Mouse (Mus musculus): ENCODE data around the gene Marf1. TPM values are rescaled to one million over a fixed set of nuclear protein-coding genes. Genes with fewer than 3 reads are reported as not detected.
"Not testable (repeated sequence)": the region's sequence is repeated elsewhere in the genome, so short reads cannot be mapped to it uniquely, and the experiment has no call there.

Gene Marf1
- polyA plus RNA-seq, 1 experiment from 2014 or later = 9.0 TPM

DNA sequence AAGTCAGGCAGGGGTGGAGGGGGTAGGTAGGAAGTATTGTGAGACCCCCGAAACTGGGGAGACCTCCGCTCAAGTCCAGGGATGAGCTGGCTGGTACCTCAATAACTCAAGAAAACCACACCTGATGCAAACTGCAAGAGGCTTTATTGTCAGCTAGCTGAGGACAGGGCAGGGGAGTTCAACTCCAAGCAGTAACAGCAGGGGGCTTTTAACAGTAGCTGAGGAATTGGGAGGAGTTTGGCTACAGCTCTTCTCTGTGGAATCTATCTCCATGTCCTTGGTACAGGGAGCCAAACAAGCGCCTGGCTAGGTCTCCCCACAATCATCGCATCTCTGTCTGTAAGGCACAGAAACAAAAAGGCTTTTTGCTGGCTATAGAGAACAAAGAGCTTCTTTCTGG is 96.6 kb downstream of the Marf1 start:
- not testable (repeated sequence) for H3K4me3 ChIP-seq (ENCODE audit: low read length); H3K4me1 ChIP-seq (ENCODE audit: control insufficient read depth, insufficient read depth, low read length); H3K9ac ChIP-seq (ENCODE audit: low read length); H3K36me3 ChIP-seq (ENCODE audit: control insufficient read depth, insufficient read depth); H3K27me3 ChIP-seq (ENCODE audit: control insufficient read depth, insufficient read depth, low read length); ATAC-seq (replicated peaks; ENCODE audit: extremely low read depth, insufficient read depth, low FRiP score); H3K27ac ChIP-seq (ENCODE audit: low read length); H3K4me2 ChIP-seq (ENCODE audit: low read depth, low read length); H3K9me3 ChIP-seq (replicated peaks; ENCODE audit: control insufficient read depth, low read length)
- WGBS = 74% methylated on average over 4 of the region's 4 CpGs

DNA sequence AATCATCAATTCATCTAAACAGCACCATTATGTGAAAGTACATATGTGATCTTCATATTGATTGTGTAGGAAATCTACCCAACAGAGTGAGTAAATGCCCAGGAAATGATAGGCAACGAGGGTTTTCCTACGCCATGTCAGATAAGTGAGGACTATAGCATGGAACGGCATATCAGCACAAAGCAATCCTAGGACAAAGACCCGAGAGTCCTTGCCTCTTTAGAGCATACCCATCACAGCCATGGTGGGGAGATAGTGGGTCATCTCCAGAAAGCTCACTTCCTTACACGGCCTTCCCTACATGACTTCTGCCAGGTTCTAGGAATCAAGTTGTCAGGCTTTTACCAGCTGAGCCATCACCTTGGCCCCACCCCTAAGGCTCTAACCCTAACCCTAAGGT is 103.3 kb downstream of the Marf1 start:
- whole genome bisulfite sequencing = 63% methylated on average over 5 of the region's 5 CpGs
- H3K27ac ChIP-seq (ENCODE audit: low read length) = no peak overlapping the region
- H3K36me3 ChIP-seq (ENCODE audit: control insufficient read depth, insufficient read depth) = no peaks in the 10 kb centered on the region
- H3K27me3 ChIP-seq (ENCODE audit: control insufficient read depth, insufficient read depth, low read length) = no peaks in the 10 kb centered on the region
- H3K9ac ChIP-seq (ENCODE audit: low read length) = no peak overlapping the region
- no peaks in the 10 kb centered on the region for H3K9me3 ChIP-seq (replicated peaks; ENCODE audit: control insufficient read depth, low read length)
- no peak overlapping the region for H3K4me3 ChIP-seq (ENCODE audit: low read length)
- no peak for ATAC-seq (replicated peaks; ENCODE audit: extremely low read depth, insufficient read depth, low FRiP score)
- no peaks in the 10 kb centered on the region for H3K4me1 ChIP-seq (ENCODE audit: control insufficient read depth, insufficient read depth, low read length)
- no peak overlapping the region for H3K4me2 ChIP-seq (ENCODE audit: low read depth, low read length)

MicroRNAs encoded within 50 kb of the gene (microRNA counts, 519-probe panel; counts per million panel counts)
- microRNA mmu-miR-484 = 2,666 counts per million, percentile 67 among the panel's probes with 10 or more counts

Small RNAs within 50 kb of the gene (microRNA-seq; reads per million reads assigned to microRNA genes)
- gene Gm27671 (not detected), gene Mir484 (2,356 reads per million, percentile 85 among the genes with 10 or more reads in this experiment)

Other genes starting within 250 kb of the Marf1 start
- 0.63 and 0.72 TPM in 2 replicates for gene 2900011O08Rik, start 176.7 kb downstream of the Marf1 start, polyA plus RNA-seq (2015; fragmentation: Nextera tagmentation; extraction: Ambion mirVana)
- gene Ifitm7, start 176.5 kb downstream of the Marf1 start, polyA plus RNA-seq (2015; fragmentation: Nextera tagmentation; extraction: Ambion mirVana) = 0.13 TPM in 1 of 2 replicates, not detected in the other
- 79.7 and 80.4 TPM in 2 replicates for gene Nde1, start 76 bp downstream of the Marf1 start, polyA plus RNA-seq (2015; fragmentation: Nextera tagmentation; extraction: Ambion mirVana)
- gene Myh11, start 128.0 kb upstream of the Marf1 start, polyA plus RNA-seq (2015; fragmentation: Nextera tagmentation; extraction: Ambion mirVana) = 7.5 and 9.2 TPM in 2 replicates
- 115 and 136 TPM in 2 replicates for gene Fopnl, start 154.1 kb upstream of the Marf1 start, polyA plus RNA-seq (2015; fragmentation: Nextera tagmentation; extraction: Ambion mirVana)
- gene Abcc1, start 198.2 kb upstream of the Marf1 start, polyA plus RNA-seq (2015; fragmentation: Nextera tagmentation; extraction: Ambion mirVana) = 4.3 and 5.2 TPM in 2 replicates